Mouse (Mus musculus) gastrocnemius, adult 2 months (tissue): ENCODE data around the gene Stk40. TPM values are rescaled to one million over a fixed set of nuclear protein-coding genes. Genes with fewer than 3 reads are reported as not detected.
A peak's percentile ranks its signal among the peaks of the same experiment; 100 is the strongest.

Experiments
- DNase-seq: peaks from one replicate; pipeline ENCODE4 v3.0.0; 2022
- H3K27ac ChIP-seq: fragments of 200-600 bp; 2 replicates; pipeline ENCODE4 v1.8.1; 2022; ENCODE audit warnings: mild to moderate bottlenecking
- H3K4me3 ChIP-seq: fragments of 200-600 bp; 2 replicates; pipeline ENCODE4 v1.8.1; 2022; ENCODE audit warnings: mild to moderate bottlenecking, moderate library complexity
- CTCF ChIP-seq: fragments of 200-600 bp; IDR thresholded peaks from 2 replicates; pipeline ENCODE4 v1.8.1; 2022; ENCODE audit warnings: antibody characterized with exemption, mild to moderate bottlenecking, moderate library complexity
- intact Hi-C: fragments of 180-260 bp; cut with DNase I; formaldehyde crosslinking; loops from one replicate; pipeline ENCODE4 v1.15.1; 2025
- total RNA-seq, 2 experiments: library from RNA; stranded (reverse); gene quantifications; 2 replicates each; pipeline ENCODE4 v1.2.3; 2021

Stk40 gene
- total RNA-seq, 2 experiments from 2014 or later = 102 to 108 TPM

DNA sequence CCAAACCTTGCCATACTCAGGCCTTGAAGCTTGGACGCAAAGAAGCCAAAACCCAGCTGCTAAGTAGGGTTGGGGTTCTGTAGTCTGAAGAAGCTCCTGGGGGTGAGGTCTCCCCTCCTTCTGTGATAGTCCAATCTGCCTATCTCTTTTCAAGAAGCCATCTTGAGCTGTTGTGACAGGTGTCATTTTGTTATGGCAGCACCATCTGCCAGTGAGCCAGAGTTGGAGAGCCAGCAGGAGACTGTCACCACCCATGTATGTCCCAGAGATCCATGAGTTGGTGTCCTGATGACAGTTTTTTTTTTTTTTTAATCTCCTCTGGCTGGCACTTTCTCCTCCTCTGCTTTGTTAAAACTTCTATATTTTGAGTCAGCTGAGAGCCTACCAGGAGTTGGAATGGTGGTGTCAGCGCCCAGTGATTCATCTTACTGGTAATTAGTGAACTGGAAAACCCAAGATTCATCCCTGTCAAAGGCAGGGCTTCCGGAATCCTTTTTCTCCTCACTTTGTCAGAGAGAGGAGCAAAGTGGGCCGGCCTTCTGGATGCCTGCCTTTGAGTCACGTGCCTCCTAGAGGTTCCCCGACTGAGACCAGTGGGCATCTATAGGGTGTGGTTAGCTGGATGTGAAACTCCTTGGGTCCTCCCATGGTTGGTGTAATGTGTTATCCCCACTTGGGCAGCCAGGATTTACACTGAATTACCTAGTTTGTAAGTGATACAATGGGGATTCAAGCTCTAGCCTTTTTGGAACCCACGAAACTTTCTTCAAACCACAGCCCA is 1.5 kb upstream of the Stk40 start:
- intact Hi-C loops = no loop called here
- DNase-seq = peak; percentile 56
- H3K4me3 ChIP-seq = peak overlapping the region; percentile 86
- no peak for TF ChIP-seq CTCF
- H3K27ac ChIP-seq = peak overlapping the region; percentile 97

DNA sequence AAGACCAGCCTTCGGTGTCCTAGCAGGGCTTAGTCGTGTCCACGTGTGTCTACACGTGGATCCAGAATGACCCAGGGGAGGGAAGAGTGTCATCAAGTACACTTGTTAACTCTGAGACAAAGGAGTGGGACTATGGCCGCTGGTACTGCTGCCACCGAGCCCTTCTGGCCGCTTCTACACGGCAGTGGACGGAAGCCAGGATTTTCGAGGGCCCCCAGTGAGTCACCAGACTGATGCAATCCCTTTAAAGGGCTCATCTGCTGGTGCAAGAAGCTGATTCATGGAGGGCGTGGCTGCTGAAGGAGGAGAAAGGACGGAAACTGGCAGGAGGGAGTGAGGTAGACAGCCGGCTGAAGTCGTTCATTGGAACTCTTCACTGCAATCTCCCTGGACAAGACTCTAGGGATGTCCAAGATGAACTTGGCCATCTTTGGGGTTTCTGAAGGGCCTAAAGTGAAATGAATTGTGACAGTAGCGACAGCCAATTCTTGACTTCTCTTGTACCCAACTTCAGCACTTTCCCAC is 638 bp upstream of the Stk40 start:
- TF ChIP-seq CTCF = no peak
- intact Hi-C loops = no loop called here
- DNase-seq = peak; percentile 95
- Histone ChIP-seq H3K4me3 (peak overlapping the region; percentile 86), H3K27ac (peak overlapping the region; percentile 97)

DNA sequence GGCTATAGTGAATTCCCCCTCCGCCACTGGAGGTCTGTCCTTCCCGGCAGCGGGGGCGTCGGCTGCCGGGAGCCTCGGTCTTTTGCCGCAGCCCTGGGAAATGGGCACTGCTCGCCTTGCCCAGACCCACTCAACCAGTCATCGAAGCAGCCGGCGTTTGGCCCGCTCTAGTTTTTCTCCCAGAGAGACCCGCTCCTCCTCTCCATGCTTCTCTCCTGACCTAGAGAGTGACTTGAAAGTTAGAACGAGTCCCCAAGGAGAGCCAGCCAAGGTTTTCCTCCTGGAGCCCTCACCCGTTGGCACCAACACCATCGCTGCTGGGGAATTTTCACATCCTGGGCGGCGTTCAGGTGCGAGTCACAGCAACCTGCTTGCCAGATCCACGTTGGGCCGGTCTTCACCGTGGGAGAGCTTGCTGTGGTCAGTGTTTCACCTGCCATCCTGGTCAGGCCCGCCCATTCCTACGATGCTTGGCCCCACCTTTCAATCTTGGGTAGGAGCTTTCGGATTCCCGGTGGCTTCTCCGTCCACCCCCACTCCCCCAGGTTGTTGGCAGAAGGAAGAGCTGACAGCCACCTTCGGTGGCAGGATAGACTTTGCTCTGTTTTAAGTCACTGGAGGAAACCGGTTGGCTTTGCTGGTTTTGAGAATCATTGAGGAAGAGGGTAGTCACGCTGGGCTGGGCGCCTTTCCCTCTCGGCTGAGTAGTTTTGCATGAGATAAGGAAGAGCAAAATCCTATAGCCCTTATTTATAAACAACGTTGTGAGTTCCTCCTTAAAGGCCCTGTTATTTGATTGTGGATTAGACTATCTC is 711 bp downstream of the Stk40 start:
- TF ChIP-seq CTCF = no peak
- intact Hi-C loops = no loop called here
- Histone ChIP-seq H3K4me3 (peak overlapping the region; percentile 86), H3K27ac (peak overlapping the region; percentile 97)
- peak; percentile 55 for DNase-seq

DNA sequence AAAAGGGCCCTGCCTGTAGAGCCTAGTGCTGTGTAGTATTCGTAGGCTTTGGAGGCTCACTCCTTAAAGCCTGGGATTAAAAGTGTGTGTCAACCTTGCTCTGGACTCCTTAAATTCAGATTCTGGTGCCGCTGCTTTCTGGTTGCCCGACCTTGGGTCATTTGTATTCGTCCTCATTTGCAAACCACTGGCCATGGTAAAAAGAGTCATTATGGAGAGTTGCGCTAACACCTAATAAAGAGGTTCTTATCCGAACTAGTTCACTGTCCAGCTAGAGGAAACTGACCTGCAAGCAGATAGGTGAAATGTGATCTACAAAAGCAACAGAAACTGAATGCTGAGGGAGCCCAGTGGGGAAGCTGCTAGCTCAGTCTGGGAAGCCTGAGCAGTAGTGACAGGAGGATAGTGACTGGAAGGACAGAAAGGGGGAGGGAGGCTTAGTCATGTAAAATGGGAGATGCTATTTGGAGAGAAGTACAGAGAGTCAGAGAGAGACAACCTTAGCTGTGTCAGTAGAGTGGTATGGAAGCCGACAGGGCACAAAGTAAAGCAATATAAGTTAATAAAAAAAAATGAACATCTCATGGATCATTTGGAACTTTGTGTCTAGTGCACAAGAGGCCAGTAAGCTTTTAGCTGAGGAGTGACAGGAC is 1.5 kb downstream of the Stk40 start:
- intact Hi-C loops = no loop called here
- DNase-seq = no peak
- Histone ChIP-seq H3K27ac (peak overlapping the region; percentile 97), H3K4me3 (peak overlapping the region; percentile 86)
- TF ChIP-seq CTCF = no peak

DNA sequence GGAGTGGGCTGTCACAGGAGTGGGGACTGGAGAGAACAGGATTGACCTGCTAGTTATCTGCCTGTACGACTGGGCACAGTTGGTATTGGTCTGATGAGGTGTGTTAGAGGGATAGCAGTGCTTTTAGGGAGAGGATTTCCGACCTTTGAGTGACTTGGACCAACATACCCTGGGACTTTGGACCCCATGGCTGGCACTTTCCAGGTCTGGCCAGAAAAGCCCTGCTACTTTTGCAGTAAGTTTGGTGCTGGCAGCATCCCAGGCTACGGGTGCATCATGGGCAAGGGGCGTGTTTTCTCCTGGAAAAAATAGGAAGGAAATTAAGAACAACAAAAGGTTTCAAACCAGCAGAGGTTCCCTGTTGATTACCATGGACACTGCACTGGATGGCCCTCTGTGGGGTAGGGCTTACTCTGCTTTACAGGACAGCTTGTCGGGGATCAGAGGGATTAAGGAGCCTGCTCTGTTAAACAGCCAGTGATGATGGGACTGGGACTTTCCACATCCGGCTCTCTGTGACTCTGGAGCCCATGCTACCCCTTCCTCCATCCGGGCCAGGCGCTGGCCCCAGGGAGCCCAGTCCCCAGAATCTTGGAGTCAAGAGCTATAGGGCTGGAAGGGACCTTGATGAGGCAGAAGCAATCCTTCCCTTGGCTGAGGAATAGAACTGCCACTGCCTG is 4.4 kb downstream of the Stk40 start:
- Histone ChIP-seq H3K27ac (peak overlapping the region; percentile 97), H3K4me3 (peak overlapping the region; percentile 35)
- peak; percentile 49 for DNase-seq
- no peak for TF ChIP-seq CTCF
- intact Hi-C loops = no loop called here

DNA sequence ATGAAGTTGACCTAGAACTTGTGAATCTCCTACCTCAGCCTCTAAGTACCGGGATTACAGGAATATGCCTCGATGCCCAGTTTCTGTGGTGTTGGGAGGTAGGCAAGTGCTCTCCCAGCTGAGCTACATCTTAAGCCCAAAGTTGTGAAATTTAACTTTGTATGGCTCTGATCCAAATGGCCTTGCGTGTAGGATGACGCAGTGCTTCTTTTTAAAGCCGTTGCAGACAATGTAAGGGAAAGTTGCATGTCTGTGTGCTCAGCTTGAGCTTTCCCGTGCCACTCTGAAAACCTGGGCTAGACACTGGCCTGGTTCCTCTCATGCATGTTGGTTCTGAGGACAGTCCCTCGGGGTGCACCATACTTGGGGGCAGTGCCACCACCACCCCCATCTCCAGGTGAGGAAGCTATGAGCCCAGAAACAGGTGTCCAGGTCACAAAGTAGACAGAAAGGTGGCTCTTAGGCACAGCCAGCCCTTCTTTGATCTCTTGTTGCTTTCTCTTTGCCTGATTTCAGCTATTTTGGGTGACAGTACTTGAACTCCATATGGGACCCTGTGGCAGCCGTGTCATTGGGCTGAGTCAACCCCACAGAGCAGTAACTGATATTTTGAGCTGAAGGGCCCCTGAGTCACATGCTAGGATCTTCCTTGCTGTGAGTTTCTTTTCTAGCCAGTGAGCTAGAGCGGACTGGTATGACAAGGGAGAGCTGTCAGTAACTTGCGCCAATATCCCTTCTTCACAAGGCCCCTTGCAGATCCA is 6.0 kb downstream of the Stk40 start:
- H3K27ac ChIP-seq = peak overlapping the region; percentile 97
- H3K4me3 ChIP-seq = peak overlapping the region; percentile 65
- intact Hi-C loops = no loop called here
- peak; percentile 48 for DNase-seq
- TF ChIP-seq CTCF = no peak

DNA sequence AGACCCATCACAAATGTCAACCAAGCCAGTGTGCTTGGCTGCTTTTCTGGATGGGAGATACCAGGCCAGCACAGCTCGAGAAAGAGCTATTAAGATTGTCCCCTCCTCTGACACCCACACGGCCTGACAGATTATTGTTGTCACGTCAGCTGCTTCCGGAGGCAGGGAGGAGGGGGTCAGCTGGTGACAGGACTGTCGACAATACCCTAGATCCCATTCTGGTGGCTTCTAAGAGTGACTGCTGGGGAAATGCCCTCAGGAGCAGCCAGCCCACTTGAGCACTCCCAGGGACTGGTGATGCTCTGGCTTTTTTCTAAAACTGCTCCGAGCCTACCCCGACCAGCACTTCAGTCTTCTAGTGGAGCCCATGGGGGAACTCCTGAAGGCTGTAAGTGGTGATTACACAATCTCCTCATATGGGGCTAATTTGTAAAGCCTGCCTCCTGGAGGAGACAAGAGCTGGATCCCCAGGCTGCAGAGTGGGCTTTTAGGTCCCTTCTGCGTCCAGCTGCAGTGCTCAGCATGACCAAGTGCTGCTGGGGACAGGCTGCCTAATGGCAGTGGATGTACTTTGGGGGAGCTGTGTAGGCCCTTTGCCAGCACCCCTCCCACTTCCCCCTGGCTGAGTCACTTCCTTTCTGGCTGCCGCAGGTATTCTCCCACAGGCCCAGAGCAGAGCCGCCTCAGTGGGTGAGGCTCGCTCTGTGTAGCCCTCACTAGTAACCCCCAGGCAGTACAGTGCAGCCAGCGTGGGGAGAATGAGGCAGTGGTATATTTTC is 6.8 kb downstream of the Stk40 start:
- peak overlapping the region; percentile 65 for H3K4me3 ChIP-seq
- intact Hi-C loops = no loop called here
- DNase-seq = peak; percentile 89
- TF ChIP-seq CTCF = peak; percentile 43
- H3K27ac ChIP-seq = peak overlapping the region; percentile 97

DNA sequence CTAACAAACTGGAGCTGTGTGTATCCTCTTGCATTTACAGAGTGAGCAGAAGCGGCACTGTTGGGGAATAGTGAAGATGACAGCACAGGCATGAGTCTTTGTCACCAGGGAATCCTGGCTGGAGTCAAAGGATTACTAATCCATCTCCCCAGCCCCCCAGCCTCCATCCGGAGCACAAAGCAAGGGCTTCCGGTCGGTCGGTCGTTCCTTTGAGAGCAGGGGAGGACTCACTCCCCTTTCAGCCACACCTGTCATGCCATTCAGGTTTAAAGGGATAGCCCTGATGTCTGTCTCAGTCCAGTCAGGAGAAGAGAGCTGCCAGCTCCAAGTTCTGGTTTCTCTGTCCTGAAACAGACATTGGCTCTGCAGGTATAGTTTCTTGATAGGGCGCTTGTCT is 7.4 kb downstream of the Stk40 start:
- peak overlapping the region; percentile 97 for H3K27ac ChIP-seq
- H3K4me3 ChIP-seq = peak overlapping the region; percentile 65
- peak; percentile 59 for DNase-seq
- intact Hi-C loops = no loop called here
- TF ChIP-seq CTCF = no peak

DNA sequence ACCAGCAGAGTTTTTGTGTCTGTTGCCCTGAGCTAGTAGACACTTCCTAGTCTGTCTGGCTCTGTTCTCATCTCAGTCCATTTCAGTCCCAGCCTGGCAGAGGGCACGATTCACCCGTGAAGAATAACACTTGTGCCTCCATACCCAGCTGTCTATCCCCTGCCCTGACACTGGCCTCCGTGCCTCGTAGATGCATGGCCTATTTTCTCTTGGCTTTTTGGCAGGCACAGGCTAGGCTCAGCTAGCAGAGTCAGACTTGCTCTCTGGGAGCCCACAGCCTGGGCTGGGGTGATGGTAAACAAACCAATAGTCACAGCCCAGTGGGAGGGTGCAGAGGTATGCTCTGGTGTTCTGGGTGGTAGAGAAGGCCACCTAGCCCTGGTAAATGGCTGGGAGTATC is 9.5 kb downstream of the Stk40 start:
- intact Hi-C loops = loop anchor here (1.0 kb wide), 1 partner anchor 27 kb away; no protein-coding TSS in a partner anchor
- H3K27ac ChIP-seq = peak overlapping the region; percentile 97

DNA sequence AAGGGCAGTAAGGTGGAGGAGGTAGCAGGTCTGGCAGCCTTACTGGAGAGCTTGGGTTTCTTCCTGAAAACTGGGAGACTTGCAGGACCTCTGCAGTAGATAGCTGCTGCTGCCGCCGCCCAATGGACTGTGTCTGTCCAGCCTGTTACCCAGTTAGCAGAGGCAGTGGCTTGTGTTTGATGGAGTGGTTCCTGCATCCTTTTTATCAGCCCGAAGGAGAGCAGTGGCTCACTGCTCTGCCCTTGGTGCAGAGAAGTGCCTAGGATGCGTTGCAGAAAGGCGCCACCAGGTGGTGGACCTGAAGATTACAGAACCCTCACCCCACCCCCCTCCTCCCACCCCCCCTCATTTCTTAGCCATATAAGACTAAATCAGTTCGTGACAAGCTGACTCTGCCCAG is 10.2 kb downstream of the Stk40 start:
- H3K27ac ChIP-seq = peak overlapping the region; percentile 97
- DNase-seq = peak; percentile 82
- intact Hi-C loops = loop anchor here (1.0 kb wide), 1 partner anchor 28 kb away; no protein-coding TSS in a partner anchor
- peak; percentile 84 for TF ChIP-seq CTCF
- H3K4me3 ChIP-seq = peak overlapping the region; percentile 46

More for the DNA sequence above, 9.5 kb downstream of the Stk40 start:
- peak overlapping the region; percentile 46 for H3K4me3 ChIP-seq
- no peak for TF ChIP-seq CTCF
- DNase-seq = peak; percentile 83

DNA sequence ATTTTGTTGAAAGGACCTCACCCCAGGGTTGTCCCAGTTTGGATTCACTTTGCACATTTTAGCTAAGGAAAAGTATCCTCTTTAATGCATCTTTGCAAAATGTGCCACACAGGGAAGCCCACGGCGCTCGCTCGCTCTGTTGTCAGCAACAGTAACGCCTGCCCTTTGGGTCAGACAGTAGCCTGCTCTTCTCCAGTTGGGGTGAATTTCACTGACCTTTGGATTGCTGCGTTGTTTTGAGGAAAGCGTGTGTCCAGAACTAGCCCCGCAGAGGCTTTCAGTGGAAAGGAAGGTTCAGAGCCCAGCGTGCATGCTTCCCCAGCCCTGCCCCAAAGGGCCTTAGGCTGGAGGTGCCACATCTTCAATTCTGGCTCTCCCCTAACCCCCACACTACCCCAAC is 11.7 kb downstream of the Stk40 start:
- DNase-seq = no peak
- Histone ChIP-seq H3K27ac (peak overlapping the region; percentile 97), H3K4me3 (no peak overlapping the region)
- intact Hi-C loops = no loop called here
- TF ChIP-seq CTCF = no peak
